Mouse (Mus musculus) G1E (cell line): ENCODE data around the gene Htr1f.

ENCODE experiments used
- CTCF ChIP-seq: IDR thresholded peaks from 2 replicates; pipeline ENCODE4 v1.5.1; 2012; ENCODE audit warnings: low read depth, low read length, inconsistent platforms, mixed read lengths
- POLR2AphosphoS5 ChIP-seq: IDR thresholded peaks from 2 replicates; pipeline ENCODE4 v1.6.1; 2012; ENCODE audit warnings: low read depth, low read length, inconsistent platforms; ENCODE audit not compliant: insufficient replicate concordance

GRCm38 (mm10) chr16:65001993-65002821, 103.4 kb downstream of the Htr1f start:
- TF ChIP-seq CTCF = no peak
- no peak for TF ChIP-seq POLR2AphosphoS5
